Mouse (Mus musculus): ENCODE results near the gene Zfp638.
"Not testable (repeated sequence)": the region's sequence is repeated elsewhere in the genome, so short reads cannot be mapped to it uniquely, and the experiment has no call there.

The Zfp638 gene

GRCm38 (mm10) chr6:84009915-84010302 lies 143.0 kb downstream of the Zfp638 start:
- DNase-seq (ENCODE audit: low spot score in 2 of 2): no peak

GRCm38 (mm10) chr6:84010303-84011225 lies 143.7 kb downstream of the Zfp638 start:
- no peak for DNase-seq (ENCODE audit: low spot score in 2 of 2)

- peak in 1 of 2 experiments; percentile 49 for DNase-seq (ENCODE audit: low spot score in 2 of 2)
These were observed 148.2 kb downstream of the Zfp638 start for GRCm38 (mm10) chr6:84014961-84015683.

GRCm38 (mm10) chr6:84016851-84017250 lies 149.9 kb downstream of the Zfp638 start:
- no peak for DNase-seq (ENCODE audit: low spot score in 2 of 2)

GRCm38 (mm10) chr6:84017392-84017791 lies 150.5 kb downstream of the Zfp638 start:
- no peak for DNase-seq (ENCODE audit: low spot score in 2 of 2)

- peak in 1 of 2 experiments; percentile 61 for DNase-seq (ENCODE audit: low spot score in 2 of 2)
These were observed 152.1 kb downstream of the Zfp638 start for GRCm38 (mm10) chr6:84018906-84019550.

GRCm38 (mm10) chr6:84020002-84020401 lies 153.1 kb downstream of the Zfp638 start:
- DNase-seq (ENCODE audit: low spot score in 2 of 2): no peak

- peak in 1 of 2 experiments; percentile 53 for DNase-seq (ENCODE audit: low spot score in 2 of 2)
These were observed 155.1 kb downstream of the Zfp638 start for GRCm38 (mm10) chr6:84021990-84022389.

- no peak for DNase-seq (ENCODE audit: low spot score in 2 of 2)
These were observed 158.7 kb downstream of the Zfp638 start for GRCm38 (mm10) chr6:84025636-84026035.

GRCm38 (mm10) chr6:84028791-84029190 lies 161.9 kb downstream of the Zfp638 start:
- no peak for DNase-seq (ENCODE audit: low spot score in 2 of 2)

GRCm38 (mm10) chr6:84029775-84030174 lies 162.9 kb downstream of the Zfp638 start:
- DNase-seq (ENCODE audit: low spot score in 2 of 2): peak in 1 of 2 experiments; percentile 25

GRCm38 (mm10) chr6:84032516-84032915 lies 165.6 kb downstream of the Zfp638 start:
- DNase-seq (ENCODE audit: low spot score in 2 of 2): not testable (repeated sequence)

All from spleen, postnatal 4 days (tissue).